Mouse (Mus musculus) yolk sac, embryonic 10.5 days (tissue): ENCODE data around the gene H2afy.

Experiments
- DNase-seq: peaks from one replicate; pipeline ENCODE4 v3.0.0-alpha.2; 2017; ENCODE audit warnings: low spot score

Gene H2afy

GRCm38 (mm10) chr13:56145523-56145922, 9.4 kb upstream of the H2afy start:
- DNase-seq = no peak

- no peak for DNase-seq
Observed at GRCm38 (mm10) chr13:56144021-56144420, 7.9 kb upstream of the H2afy start.

GRCm38 (mm10) chr13:56143151-56143513, 7.0 kb upstream of the H2afy start:
- DNase-seq = no peak

GRCm38 (mm10) chr13:56142382-56143150, 6.4 kb upstream of the H2afy start:
- DNase-seq = no peak

DNA sequence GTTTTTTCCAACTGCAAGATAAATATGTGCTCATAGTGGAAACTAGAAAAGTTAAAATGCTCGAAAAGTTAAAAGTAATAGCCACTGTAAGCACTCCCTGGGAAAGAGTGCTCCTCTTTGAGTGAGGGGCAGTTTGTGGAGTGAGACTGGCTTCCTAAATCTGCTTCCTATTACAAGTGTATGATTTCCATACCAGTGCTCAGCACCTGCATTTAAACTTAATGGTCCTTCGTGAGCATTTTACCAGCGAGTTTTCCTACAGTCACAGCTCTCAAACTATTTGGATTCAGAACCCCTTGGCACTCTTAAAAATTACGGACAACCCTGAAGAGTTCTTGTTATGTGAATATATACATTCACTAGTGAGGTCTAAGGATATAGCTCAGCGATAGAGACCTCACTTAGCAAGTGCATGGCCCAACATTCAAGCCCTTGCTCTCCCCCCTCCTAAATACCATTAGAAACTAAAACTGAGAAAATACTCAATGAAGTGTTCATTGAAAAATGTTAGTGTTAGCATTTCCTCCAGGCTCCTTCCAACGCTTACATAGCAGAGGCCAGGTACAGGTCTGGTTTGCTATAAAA, 3.1 kb upstream of the H2afy start:
- DNase-seq = no peak

- DNase-seq = peak; percentile 85
Observed at GRCm38 (mm10) chr13:56135231-56136052, 719 bp downstream of the H2afy start.

DNA sequence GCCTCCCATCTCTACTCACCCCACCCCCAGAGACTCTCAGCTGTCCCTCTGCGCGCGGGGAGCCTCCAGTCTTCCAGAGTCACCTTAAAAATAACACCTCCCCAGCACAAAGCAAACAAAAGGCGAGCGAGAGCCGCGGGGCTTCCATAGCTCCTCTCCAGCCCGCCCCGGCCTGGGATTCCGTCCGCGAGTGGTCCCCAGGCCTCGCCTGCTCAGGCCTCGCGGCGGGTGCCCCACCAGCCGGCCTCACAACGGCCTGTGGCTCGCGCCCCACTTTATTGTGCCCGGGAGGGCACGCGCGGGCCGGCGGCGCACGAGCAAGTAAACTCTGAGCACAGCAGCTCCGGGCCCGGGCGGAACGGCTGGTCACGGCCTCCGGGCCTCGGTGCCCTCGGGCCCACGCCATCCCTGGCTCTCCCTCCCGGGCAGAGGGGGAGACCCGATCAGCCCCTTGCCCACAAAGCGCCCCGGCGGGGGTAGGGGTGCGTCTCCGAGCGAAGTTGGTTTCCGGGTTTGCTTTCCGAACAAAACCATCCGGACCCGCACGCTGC, 1.5 kb downstream of the H2afy start:
- peak; percentile 35 for DNase-seq

DNA sequence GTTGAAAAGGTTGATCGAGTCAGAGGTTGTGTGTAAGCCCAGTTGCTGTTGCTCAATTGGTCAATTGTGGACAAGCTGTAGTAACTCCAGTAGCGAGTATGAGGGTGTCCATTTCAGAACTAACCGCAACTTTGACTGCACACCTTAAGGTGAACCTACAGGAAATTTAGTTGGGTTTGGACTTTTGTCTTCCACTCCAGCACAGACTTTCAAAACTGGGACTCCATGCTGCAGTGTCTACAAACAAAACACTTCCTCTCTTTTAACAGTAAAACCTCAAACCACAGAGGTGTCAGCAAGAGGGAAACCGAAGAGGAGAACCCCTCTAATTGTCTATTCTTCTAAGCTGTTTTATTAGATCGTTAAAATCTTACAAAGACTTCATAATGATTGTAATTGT, 2.1 kb downstream of the H2afy start:
- no peak for DNase-seq

DNA sequence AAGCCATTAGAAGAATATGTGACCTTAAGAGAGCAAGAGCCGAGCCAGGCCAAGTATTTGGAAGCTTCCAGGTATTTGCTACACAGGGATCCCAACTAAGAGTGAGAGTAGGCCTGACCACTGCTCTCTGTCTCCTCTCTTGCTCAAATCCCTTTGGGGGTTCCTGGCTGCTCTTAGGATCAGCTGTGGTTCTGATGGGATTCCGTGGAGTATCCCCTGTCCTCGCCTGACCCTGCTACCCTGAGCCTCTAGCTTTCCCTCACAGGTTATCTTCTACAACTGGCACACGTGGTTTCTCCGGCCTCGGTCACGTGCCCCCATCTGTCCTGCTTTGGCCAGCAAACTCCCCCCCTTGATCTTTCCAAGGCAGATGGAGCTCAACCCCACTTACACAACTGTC, 3.2 kb downstream of the H2afy start:
- DNase-seq = no peak

DNA sequence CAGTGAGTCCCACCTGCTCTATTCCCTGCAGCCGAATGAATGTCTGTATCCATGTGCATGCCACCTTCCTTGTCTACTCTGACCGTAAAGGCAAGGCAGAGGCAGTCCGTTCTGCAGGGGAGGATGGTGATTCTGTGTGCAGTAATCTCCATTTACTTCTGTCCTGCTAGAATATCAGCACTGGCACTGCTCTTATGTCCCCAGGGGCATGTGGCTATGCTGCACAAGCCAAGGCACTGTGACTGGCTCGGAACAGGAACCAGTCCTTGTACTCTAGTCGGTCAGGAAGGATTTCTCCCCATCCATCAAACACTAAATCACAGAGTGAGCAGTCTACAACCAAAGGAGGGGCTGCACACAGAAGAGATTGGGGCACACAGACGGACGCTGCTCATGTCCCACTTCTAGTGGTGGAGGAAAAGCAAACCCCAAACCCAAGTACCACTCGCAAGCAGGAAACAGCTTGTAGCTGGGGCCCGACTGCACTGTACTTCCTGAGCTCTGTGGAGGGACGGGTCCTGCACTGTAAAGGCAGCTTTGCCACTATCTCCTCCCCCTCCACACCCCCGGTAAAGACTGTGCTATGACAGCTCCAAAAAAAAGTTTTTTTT, 3.7 kb downstream of the H2afy start:
- DNase-seq = no peak

- no peak for DNase-seq
Observed at GRCm38 (mm10) chr13:56130544-56130943, 5.6 kb downstream of the H2afy start.

- DNase-seq = no peak
Observed at GRCm38 (mm10) chr13:56129578-56129977, 6.6 kb downstream of the H2afy start.

- DNase-seq = no peak
Observed at GRCm38 (mm10) chr13:56129014-56129413, 7.1 kb downstream of the H2afy start.

DNA sequence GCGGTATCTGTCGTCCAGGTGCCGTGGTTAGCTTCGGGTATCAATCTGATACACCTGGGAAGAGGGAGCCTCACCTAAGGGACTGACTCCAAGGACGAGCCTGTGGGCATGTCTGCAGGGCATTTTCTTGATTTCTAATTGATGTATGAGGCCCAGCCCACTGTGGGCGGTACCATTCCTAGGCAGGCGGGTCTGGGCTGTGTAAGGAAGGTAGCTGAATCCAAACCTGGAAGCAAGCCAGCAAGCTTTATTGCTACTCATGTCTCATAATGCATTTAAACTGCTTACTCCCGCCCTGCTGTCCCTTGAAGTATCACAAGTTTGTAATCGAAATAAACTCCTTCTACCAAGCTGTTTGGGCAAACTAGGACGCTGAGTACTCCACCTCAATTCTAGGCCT, 10.5 kb downstream of the H2afy start:
- DNase-seq = no peak

DNA sequence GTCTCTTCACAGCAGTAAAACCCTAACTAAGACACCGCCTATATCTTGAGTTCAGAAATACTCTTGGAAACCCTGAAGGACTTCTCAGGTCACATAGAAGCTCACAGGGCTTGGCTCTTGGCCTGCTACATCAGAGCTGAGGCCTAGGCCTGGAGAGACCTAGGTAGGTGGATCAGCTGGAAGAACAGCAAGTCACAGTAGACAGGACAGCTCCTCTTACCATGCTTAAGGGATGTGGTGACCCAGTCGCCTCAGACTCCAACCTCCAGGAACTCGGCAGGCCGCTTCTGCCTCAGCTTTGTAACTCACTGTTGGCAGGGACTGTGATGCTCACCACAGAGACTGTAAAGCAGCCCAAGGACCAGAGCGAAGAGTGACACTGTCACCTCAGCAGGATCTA, 13.1 kb downstream of the H2afy start:
- no peak for DNase-seq

DNA sequence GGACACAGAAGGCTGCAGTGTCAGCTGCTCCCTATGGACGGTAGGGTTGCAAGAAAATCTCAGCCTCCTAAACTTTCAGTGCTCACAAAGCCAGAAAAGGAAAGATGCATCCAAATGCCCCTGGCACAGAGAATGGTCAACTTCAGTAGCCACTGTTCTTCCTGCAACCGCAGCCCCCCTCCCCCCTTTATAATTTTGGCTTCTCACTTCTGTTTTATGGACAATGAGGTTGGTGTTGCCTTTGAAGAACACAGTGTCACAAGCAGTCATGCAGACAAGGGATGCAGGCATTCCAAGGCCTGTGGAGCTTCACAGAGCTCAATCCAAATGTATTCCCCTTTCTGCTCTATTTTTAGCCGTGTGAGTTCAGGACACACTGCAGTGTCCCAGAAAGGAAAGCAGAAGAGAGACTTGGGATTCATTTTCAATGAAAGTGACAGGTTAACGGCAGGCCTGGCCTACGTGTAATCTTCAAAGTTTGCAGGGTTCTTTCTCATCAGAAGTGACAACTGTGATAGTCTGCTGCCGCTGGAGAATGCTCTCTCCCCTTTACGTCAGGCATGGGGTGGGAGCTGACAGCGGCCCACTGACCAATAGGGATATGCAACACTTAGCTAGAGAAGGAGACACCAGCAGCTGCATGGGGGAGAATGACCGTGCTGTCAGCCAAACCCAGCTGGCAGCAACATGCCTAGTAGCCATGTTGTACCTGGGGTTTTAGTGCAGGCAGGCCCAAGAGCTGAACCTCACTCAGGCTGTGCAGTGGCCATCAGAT, 18.0 kb downstream of the H2afy start:
- no peak for DNase-seq

DNA sequence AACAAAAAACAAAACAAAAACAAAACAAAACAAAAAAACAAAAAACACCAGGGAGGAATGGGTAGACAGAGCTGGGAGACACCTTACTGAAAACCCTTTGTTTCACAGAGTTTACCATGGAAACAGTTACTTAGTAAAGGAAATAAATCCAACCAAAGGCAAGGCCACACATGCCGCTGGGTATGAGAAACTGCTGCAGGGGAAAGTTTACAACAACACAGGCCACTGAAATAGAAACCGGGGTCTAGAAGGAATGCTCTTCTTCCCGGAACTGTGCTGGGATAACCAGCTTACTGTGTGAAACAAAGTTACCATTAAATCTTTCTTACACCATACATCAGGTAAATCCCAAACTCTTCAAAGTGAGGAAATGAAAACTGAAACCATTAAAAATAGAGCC, 20.3 kb downstream of the H2afy start:
- DNase-seq = no peak

GRCm38 (mm10) chr13:56115386-56115785, 20.8 kb downstream of the H2afy start:
- no peak for DNase-seq

DNA sequence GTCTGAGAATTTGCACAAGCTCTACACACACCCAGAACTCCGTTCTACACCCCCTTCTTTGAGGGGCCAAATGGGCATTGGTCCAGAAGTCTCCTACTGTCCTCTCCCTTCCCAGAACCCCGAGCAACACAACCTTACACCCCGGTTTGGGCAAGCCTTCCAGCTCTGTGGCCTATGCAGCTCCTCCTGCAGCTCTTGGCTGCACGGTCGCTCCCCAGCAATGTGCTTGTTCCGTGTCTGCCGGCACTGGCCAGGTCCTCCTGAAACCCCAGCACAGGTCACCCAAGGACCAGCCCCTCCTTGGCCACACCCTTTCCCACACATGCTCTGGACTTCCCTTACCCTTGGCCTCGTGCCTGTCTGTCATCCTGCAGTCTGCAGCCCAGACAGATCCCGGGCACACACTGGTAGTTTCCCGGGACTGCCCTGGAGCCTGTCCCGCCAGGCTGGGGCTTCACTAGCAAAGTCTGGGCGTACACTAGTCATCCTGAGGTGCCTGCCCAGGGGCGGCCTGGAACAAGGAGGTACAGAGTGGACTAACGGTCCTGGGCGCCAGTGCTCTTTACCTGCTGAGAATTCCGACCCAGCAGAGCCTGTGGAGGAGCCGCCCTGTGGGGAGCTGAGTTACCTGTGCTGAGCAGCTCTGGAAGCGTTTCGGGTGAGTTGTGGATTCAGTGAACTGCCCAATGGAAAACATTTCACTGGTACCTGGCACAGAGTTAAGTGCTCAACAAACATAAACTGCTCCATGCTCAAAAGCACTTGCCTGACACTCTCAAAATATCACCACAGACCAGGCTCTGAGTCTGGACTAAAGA, 22.5 kb downstream of the H2afy start:
- no peak for DNase-seq

DNA sequence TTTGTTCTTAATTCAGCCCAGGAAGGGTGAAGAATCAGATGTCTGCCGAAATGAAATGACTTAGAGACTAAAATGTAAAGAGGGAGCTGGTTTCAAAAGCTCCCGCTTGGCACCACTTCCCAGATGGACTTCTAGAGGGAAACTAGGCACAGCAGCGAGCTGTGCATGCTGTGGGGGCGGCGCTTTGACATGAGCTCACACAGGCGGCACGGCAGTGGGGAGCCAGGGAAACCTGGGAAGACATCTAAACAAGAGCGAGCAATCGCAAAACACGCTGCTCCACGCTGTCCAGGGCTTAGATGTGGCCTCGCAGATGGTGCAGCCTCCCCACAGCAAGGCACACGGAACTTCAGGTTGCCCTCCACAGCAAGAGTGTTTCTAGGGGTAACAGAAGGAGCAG, 23.2 kb downstream of the H2afy start:
- no peak for DNase-seq

DNA sequence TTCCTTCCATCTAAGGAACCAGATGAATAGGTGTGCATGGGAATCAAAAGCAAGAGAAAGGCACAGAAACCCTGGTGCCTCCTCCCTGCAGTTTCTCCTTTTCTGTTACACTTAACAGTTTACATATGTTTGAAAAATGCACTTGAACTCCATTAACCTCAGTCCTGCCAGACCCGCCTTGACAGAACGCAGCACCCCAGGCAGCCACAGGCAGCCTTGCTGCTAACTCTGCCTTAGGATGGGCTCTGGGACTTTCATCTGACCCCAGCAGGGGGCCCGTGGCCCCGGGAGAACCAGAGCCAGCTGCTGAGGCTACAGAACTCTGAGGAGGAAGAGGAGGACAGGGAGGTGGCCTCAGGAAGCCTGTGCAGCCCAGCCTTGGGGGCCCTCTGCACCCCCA, 23.7 kb downstream of the H2afy start:
- peak; percentile 63 for DNase-seq
